Mouse (Mus musculus): Measurements from ENCODE around the gene Foxj1. TPM values are rescaled to one million over a fixed set of nuclear protein-coding genes. Genes with fewer than 3 reads are reported as not detected.

Gene Foxj1
- total RNA-seq, 2 experiments from 2014 or later, result 4.2 to 4.4 TPM

GRCm38 (mm10) chr11:116311169-116311568 lies 24.0 kb downstream of the Foxj1 start:
- no peak overlapping the region for H3K4me3 ChIP-seq
- H3K27ac ChIP-seq, result no peak overlapping the region
- TF ChIP-seq CTCF (IDR thresholded peaks at IDR 0.05), result no peak
- intact Hi-C loops (cut with DNase I), result no loop called here
- no peak for DNase-seq (ENCODE audit: extremely low spot score in 1 of 2, low spot score in 2 of 2)

DNA sequence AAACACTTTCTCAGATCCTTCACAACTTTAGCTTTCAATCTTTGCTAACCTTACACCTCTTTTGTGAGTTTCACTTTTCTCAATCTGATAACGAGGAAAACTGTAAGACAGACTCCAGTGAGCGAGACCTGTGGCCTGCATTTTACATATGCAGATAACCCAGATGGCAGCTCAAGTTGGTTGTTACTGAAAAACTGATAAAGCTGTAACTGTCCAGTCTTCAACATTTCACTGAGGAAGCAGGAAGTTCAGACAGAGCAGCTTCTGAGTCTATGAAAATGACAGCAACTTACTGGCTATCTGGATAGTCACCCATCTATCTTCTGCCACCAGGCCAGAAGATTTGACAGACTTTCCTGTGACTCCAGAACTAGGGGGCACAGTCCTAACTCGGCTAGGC lies 25.6 kb downstream of the Foxj1 start:
- TF ChIP-seq CTCF (IDR thresholded peaks at IDR 0.05), result no peak
- H3K27ac ChIP-seq, result no peak overlapping the region
- DNase-seq (ENCODE audit: extremely low spot score in 1 of 2, low spot score in 2 of 2), result no peak
- intact Hi-C loops (cut with DNase I), result no loop called here
- H3K4me3 ChIP-seq, result no peak overlapping the region

DNA sequence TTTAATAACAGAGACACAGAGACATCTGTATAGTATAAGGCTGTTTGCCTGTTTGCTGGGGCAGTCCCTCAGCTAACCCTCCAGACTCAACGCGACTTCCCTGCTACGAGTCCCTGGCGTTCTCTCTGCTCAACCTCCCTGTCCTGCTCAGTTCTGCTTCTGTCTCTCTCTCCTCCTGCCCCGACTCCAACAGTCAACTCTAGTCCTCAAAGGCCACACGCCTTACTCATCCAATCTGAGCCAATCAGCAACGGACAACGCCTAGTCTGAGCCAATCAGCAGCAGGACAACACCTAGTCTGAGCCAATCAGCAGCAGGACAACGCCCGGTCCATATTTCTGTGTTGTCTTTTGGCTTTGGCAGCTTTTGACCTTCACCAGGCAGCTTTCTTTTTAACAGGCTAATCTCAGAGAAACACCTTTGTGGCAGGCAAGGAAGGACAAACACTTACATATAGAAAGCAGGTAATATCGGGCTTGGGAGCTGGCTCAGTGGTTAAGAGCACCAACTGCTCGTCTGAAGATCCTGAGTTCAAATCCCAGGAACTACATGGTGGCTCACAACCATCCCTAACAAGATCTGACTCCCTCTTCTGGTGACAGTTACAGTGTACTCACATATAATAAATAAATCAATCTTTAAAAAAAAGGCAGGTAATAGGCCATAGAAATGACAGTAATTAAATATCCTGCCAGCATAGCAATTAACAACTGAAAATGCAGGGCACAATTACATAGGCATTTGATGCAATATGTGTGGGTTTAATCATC lies 27.3 kb downstream of the Foxj1 start:
- DNase-seq (ENCODE audit: extremely low spot score in 1 of 2, low spot score in 2 of 2), result no peak
- intact Hi-C loops (cut with DNase I), result no loop called here
- no peak for TF ChIP-seq CTCF (IDR thresholded peaks at IDR 0.05)
- H3K27ac ChIP-seq, result no peak overlapping the region
- no peak overlapping the region for H3K4me3 ChIP-seq

DNA sequence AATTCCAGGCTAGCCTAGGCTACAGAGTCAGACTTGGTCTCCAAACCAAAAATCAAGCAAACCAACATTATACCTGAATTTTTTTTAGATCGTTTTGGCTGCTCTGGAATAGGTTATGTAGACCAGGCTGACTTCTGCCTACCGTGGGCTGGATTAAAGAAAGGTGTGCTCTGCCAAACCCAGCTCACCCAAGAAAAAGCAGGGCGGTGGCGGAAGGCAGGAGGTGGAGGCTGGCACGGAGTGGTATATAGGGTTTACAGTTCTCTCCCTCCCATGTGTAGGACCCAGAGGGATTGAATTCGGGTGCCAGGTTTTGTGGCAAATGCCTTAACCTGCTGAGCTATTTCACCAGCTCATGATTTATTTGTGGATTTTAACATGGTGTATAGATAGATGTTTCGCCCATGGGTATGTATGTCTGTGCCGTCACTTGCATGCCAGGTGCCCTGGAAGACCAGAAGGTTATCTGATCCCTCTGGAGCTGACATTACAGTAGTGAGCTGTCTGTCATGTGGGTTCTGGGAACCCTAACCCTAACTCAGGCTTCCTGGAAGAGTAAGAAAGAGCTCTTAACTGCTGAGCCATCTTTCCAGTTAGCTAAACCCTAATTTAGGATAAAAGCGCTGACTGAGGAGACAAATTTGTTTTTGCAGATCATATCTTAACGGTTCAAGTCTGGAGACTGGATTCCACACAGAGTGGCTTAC lies 28.0 kb downstream of the Foxj1 start, which contains the start of gene Exoc7:
Gene Exoc7, minus strand, starts transcription at position 215 of the 707 bp plus-strand sequence.
- peak within 1 kb of the TSS; percentile 84 for H3K27ac ChIP-seq
- intact Hi-C loops (cut with DNase I), result no loop called here
- DNase-seq (ENCODE audit: extremely low spot score in 1 of 2, low spot score in 2 of 2), result no peak
- no peak for TF ChIP-seq CTCF (IDR thresholded peaks at IDR 0.05)
- H3K4me3 ChIP-seq, result peak within 1 kb of the TSS; percentile 94

GRCm38 (mm10) chr11:116306126-116306982 lies 28.8 kb downstream of the Foxj1 start:
- DNase-seq (ENCODE audit: extremely low spot score in 1 of 2, low spot score in 2 of 2), result peak; percentile 92
- H3K4me3 ChIP-seq, result peak overlapping the region; percentile 94
- H3K27ac ChIP-seq, result peak overlapping the region; percentile 84
- TF ChIP-seq CTCF (IDR thresholded peaks at IDR 0.05), result no peak; the same call in 1 of the 2 replicates
- intact Hi-C loops (cut with DNase I), result loop anchor here (1.0 kb wide), 1 partner anchor 32 kb away; the partner anchor contains the start of gene Srp68

DNA sequence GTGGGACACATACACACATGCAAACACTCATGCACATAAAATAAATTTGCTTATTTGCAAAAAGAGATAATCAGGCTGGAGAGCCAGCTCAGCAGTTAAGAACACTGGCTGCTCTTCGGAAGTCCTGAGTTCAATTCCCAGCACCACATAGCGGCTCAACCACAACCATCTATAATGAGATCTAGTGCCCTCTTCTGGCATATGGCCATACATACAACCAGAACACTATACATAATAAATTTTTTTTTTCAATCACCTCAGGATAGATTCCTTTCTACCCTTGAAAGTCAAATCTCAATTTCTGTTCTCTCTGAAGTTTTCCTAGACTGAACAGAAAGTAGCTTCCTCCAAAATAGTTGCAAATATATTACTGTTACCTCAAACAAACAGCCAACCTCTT lies 29.8 kb downstream of the Foxj1 start:
- intact Hi-C loops (cut with DNase I), result no loop called here
- TF ChIP-seq CTCF (IDR thresholded peaks at IDR 0.05), result no peak; the same call in 1 of the 2 replicates

DNA sequence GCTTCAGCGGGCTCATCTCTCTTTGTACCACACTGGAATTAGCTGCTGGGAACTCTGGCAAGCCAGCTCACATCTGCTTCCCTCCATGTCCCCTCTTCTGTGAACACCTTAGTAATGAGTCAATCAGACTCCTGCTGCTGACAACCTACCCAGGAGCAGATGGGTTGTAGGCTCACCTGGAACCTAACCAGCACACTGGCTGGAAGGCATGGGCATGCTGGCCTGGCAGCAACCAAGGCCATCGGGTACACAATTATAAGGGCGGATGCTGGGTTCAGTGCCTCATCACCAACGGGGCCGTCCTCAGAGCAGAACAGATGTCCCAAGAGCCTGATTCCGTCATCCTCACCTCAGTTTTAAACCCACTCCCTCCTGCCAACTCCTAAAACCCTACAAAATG lies 36.6 kb downstream of the Foxj1 start:
- no peak overlapping the region for H3K4me3 ChIP-seq
- DNase-seq (ENCODE audit: extremely low spot score in 1 of 2, low spot score in 2 of 2), result no peak
- no peak overlapping the region for H3K27ac ChIP-seq
- intact Hi-C loops (cut with DNase I), result no loop called here
- TF ChIP-seq CTCF (IDR thresholded peaks at IDR 0.05), result no peak

More for the DNA sequence above, 29.8 kb downstream of the Foxj1 start:
- no peak for DNase-seq (ENCODE audit: extremely low spot score in 1 of 2, low spot score in 2 of 2)
- no peak overlapping the region for H3K27ac ChIP-seq
- peak overlapping the region; percentile 94 for H3K4me3 ChIP-seq

GRCm38 (mm10) chr11:116298221-116298620 lies 37.0 kb downstream of the Foxj1 start:
- no peak overlapping the region for H3K4me3 ChIP-seq
- TF ChIP-seq CTCF (IDR thresholded peaks at IDR 0.05), result no peak
- no peak overlapping the region for H3K27ac ChIP-seq
- no peak for DNase-seq (ENCODE audit: extremely low spot score in 1 of 2, low spot score in 2 of 2)
- intact Hi-C loops (cut with DNase I), result no loop called here

DNA sequence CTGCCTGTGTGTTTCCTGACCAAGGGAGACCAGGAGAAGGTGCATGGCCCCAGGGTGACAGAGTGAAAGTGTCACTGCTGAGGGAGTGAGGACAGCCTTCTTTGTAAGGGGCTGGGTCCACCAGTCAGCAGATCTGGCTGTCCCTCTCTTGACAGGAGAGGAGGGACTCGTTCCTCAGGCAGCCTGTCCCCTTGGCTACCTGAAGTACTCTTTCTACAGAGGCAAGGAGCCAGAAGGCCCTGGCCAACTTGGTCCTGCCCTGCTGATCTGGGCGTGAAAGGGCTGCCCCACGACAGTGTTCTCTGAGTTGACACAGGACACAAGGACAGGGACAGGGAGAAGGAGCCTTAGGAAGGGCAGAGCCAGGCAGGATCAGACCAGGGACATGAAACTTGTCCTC lies 38.2 kb downstream of the Foxj1 start:
- no peak overlapping the region for H3K4me3 ChIP-seq
- no peak for TF ChIP-seq CTCF (IDR thresholded peaks at IDR 0.05)
- intact Hi-C loops (cut with DNase I), result no loop called here
- H3K27ac ChIP-seq, result no peak overlapping the region
- DNase-seq (ENCODE audit: extremely low spot score in 1 of 2, low spot score in 2 of 2), result no peak

DNA sequence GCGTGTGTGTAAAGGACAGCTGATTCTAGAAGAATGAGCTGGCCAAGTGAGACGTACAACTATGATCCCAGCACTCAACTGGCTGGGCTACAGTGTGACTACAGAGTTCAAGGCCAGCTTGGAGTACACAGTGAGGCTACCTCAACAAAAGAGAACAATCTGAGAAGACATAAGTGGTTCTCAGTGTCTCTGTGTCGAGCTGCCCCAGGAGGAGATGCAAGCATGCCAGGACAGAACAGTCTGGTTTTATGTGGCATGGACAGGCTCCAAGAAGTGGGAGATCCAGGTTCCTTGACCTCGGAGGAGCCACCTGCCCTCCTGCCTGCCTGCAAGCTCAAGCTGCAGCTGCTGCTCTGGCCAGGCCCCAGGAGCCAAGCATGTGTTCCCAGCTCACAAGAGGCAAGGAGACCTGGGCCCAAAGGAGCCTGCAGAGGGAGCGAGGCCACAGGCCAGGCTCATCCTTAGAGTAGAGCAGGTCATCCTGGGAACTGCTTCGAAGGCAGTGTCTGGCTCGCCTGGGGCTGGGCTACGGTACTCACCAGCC lies 38.9 kb downstream of the Foxj1 start:
- DNase-seq (ENCODE audit: extremely low spot score in 1 of 2, low spot score in 2 of 2), result no peak
- no peak overlapping the region for H3K4me3 ChIP-seq
- intact Hi-C loops (cut with DNase I), result no loop called here
- TF ChIP-seq CTCF (IDR thresholded peaks at IDR 0.05), result no peak
- H3K27ac ChIP-seq, result no peak overlapping the region

- Histone ChIP-seq H3K4me3 (no peak overlapping the region), H3K27ac (no peak overlapping the region)
- TF ChIP-seq CTCF (IDR thresholded peaks at IDR 0.05), result peak; percentile 72
- intact Hi-C loops (cut with DNase I), result loop anchor here (1.0 kb wide), 1 partner anchor 68 kb away; no protein-coding TSS in a partner anchor
- no peak for DNase-seq (ENCODE audit: extremely low spot score in 1 of 2, low spot score in 2 of 2)
Observed at GRCm38 (mm10) chr11:116294319-116294718, 40.9 kb downstream of the Foxj1 start.

Measured in left cerebral cortex, adult 2 months (tissue).